Mouse (Mus musculus): Measurements from ENCODE around the gene Sh3d19.

The Sh3d19 gene

DNA sequence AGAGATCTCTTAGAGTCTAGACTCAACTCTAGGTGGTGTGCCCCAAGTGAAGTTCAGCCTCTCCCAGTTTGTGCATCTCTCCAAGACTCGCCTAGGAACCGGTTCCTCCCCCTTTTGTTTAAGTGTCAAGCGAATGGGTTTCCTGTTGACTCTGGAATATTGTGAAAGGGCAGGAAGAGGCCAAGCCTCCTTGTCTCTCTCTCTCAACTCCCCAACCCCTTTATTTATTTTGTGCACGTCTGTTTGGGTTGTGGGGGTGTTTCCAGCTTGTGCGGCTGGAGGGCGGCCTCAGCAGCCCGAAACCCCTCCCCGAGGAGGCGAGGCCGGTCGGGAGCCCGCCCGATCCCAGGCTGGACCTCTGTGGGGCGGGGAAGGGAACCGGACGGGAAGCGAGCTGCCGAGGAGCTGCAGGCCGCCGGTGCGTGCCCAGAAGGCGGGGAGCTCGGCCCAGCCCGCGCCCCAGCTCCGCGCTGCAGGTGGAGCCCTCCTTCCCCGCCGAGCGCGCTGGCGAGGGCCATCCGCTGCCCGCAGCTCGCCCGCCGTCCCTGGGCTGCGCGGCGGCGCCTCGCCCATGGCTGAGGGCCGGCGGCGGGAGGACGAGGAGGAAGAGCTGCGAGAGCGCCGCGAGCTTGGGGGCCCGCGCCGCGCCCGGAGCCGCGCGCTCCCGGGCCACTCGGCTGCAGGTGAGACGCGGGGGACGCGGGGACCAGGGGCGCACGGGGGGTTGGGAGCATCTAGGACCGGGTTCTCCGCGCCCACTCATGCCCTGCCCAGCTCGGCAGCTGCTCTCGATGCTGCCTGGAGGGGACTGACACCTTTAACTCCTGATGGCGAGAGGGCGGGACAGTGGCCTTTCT lies at the start of gene Sh3d19:
Gene Sh3d19, plus strand, starts transcription at position 368 of the 857 bp plus-strand sequence.
- DNase-seq (ENCODE audit: low read depth, low spot score), result no peak
- Histone ChIP-seq H3K27me3 (ENCODE audit: control insufficient read depth, insufficient read depth, low read length, poor library complexity, severe bottlenecking) (peaks cover 2% of the 10 kb centered on the region; the same call in 1 of the 2 replicates), H3K36me3 (ENCODE audit: control insufficient read depth, insufficient read depth, low read length, poor library complexity, severe bottlenecking) (no peaks in the 10 kb centered on the region)

DNA sequence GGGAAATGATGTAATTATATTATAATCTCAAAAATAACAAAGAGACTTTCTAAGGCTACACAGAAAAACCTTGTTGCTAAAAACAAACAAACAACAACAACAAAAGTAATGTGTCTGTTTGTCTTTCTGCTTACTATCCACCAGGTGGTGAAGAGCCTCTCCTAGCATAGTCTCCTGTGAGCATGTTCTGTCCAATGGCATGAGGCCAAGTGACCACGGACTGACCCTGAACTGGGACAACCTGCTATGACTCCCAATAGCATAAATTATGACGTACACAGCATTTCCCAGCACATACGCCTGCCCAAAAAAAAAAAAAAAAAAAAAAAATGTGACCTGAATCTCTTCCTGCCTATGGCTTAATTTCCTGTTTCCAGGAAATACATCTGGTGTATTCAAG lies 48.6 kb upstream of the Sh3d19 start:
- H3K36me3 ChIP-seq (ENCODE audit: control insufficient read depth, insufficient read depth, low read length, poor library complexity, severe bottlenecking), result no peaks in the 10 kb centered on the region
- no peak for DNase-seq (ENCODE audit: low read depth, low spot score)

DNA sequence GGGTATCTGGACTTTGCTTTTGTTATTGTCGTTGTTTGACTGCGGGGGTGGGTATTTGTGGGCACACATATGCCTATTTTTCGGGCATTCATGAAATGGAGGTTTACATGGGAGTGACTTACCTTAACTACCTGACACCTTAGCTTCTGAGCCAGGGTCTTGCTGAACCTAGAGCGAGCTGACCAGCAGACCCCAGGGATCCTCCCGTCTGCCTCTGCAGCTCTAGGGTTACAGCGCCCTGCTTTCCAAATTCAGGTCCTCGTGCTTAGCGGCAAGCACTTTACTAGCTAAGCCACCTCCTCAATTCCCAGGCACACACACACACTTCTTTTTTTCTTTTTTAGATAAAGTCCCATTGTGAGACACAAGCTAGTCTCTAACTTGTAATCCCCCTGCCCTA lies 47.6 kb upstream of the Sh3d19 start:
- Histone ChIP-seq H3K27me3 (ENCODE audit: control insufficient read depth, insufficient read depth, low read length, poor library complexity, severe bottlenecking) (no peaks in the 10 kb centered on the region), H3K36me3 (ENCODE audit: control insufficient read depth, insufficient read depth, low read length, poor library complexity, severe bottlenecking) (no peaks in the 10 kb centered on the region)
- DNase-seq (ENCODE audit: low read depth, low spot score), result no peak

More for the DNA sequence above, 48.6 kb upstream of the Sh3d19 start:
- no peaks in the 10 kb centered on the region for H3K27me3 ChIP-seq (ENCODE audit: control insufficient read depth, insufficient read depth, low read length, poor library complexity, severe bottlenecking)

DNA sequence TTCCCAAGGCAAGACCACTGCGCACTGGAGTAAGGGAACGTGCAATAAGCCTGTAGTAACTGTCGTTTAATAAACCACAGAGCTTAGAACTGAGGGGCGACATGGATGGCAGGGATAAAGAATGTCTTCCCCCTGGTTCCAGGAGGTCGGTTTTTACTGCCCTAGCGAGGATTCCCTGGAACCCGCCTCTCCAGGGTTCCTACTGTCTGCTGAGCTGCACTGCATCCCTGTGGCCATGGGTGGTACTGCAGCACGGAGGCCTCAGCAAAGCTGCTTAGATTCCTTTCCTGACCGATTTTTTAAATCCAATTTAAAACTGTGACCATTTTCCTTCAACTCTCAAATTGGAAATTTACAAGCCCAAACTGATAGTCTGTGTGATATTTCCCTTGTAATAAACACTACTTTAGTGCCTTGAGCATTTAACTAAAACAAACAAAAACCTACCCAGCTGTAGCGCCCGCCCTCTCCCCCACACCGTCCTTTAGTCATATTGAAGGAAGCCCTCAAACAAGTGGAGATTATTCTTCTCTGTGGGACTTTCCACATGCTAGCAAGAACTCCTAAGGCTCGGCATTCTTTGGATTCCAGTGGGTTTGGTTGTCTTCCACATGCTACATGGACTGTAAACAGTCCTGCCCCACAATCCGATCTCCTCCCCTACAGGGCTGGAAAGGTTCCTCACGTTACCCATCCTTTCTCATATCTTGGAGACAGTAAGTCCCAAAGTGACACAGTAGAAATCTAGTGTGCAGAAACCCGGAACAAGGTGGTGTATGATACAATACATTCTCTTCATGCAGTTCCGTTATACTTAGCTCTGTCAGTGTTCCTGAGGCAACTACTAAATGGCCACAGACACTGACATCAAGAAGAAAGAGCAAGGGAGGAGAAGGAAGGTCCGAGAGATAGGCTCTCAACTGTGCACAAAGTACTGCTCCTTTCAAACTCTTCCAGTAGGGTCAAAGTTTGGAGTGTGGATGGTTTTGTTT lies 46.7 kb upstream of the Sh3d19 start:
- no peaks in the 10 kb centered on the region for H3K36me3 ChIP-seq (ENCODE audit: control insufficient read depth, insufficient read depth, low read length, poor library complexity, severe bottlenecking)

DNA sequence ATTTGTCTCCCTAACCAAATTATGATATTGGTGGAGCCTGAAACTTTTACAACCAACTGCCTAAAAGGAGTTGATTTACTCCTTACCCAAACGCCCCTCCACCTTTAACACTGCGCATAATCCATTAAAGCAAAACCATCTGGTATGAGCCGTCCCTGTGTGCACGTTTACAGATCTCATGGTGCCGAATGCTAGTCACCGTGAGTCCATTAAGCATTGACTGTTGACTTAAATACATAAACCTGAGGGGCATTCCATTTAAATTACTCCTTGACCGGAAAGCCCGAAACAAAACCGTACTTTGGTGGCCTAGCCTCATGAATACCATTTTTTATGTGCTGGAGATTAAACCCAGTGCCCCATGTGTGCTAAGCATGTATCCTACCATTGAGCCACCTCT lies 43.6 kb upstream of the Sh3d19 start:
- no peaks in the 10 kb centered on the region for H3K27me3 ChIP-seq (ENCODE audit: control insufficient read depth, insufficient read depth, low read length, poor library complexity, severe bottlenecking)
- DNase-seq (ENCODE audit: low read depth, low spot score), result no peak
- no peaks in the 10 kb centered on the region for H3K36me3 ChIP-seq (ENCODE audit: control insufficient read depth, insufficient read depth, low read length, poor library complexity, severe bottlenecking)

More for the DNA sequence above, 46.7 kb upstream of the Sh3d19 start:
- H3K27me3 ChIP-seq (ENCODE audit: control insufficient read depth, insufficient read depth, low read length, poor library complexity, severe bottlenecking), result no peaks in the 10 kb centered on the region
- DNase-seq (ENCODE audit: low read depth, low spot score), result peak; percentile 57

DNA sequence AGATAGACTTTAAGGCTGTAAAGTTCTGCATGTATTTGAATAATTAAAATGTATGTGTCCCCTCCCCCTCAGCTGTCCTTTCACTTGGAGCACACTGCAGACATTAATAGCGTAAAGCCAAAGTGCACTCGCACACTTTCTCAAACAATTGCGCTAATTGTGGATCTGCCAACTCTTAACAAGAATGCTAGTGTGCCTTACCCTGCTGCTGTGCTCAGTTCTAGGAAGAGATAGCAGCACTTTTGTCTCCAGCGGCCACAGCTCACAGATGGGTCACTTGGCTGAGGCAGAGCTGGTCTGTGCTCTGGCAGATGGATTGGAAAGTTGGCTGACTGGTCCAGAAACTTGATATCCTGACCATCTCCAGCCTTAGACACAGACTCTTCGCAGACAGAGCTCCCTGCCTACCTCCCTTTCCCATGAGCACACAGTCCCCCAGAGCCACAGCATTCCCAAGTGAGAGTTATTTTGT lies 42.7 kb upstream of the Sh3d19 start:
- no peaks in the 10 kb centered on the region for H3K27me3 ChIP-seq (ENCODE audit: control insufficient read depth, insufficient read depth, low read length, poor library complexity, severe bottlenecking)
- DNase-seq (ENCODE audit: low read depth, low spot score), result no peak
- H3K36me3 ChIP-seq (ENCODE audit: control insufficient read depth, insufficient read depth, low read length, poor library complexity, severe bottlenecking), result no peaks in the 10 kb centered on the region

DNA sequence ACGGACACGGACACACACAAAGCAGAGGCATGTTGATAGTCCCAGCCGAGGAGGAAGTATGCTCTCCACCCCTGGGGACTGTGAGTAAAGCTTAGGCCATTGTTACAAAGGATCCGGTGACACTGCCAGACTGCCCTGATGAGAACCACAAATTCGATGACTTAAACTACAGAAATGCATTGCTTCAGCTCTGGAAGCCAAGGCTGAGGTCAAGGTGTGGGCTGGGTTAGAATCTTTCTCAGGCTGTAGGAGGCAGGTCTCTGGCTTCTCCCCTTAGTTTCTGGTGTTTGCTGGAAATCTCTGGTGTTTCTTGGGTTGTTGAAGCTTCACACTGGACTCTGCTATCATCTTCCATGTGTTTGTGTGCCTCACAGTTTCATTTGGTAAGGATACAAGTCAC lies 41.2 kb upstream of the Sh3d19 start:
- no peak for DNase-seq (ENCODE audit: low read depth, low spot score)
- H3K27me3 ChIP-seq (ENCODE audit: control insufficient read depth, insufficient read depth, low read length, poor library complexity, severe bottlenecking), result no peaks in the 10 kb centered on the region
- no peaks in the 10 kb centered on the region for H3K36me3 ChIP-seq (ENCODE audit: control insufficient read depth, insufficient read depth, low read length, poor library complexity, severe bottlenecking)

DNA sequence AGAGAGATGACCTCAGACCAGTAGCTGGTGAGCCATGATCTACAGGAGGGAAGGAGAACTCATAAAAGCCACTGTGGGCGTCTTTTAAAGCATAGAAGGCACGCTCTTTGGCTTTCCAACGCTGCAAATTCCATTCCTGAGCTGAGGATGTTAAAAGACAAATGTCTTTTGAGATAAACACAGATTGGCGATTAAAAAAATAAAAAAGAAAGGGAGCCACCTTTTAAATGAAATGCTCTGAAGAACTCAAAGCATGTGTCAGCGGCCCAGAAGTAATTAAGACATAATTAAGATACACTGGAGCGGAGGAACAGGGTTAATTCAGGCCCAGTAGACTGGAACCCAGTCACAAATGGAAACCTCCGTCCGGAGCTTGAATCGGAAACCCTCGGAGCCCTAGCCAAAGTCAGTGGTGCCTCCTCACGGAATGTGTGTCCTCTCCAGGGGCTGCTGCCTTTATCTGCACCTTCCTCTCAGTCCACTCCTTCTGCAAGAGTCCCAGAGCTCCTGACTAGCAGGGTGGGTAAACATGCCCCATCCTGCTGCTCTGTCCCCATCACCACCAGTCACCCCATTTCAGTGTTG lies 40.1 kb upstream of the Sh3d19 start:
- no peaks in the 10 kb centered on the region for H3K27me3 ChIP-seq (ENCODE audit: control insufficient read depth, insufficient read depth, low read length, poor library complexity, severe bottlenecking)
- H3K36me3 ChIP-seq (ENCODE audit: control insufficient read depth, insufficient read depth, low read length, poor library complexity, severe bottlenecking), result no peaks in the 10 kb centered on the region
- no peak for DNase-seq (ENCODE audit: low read depth, low spot score)

DNA sequence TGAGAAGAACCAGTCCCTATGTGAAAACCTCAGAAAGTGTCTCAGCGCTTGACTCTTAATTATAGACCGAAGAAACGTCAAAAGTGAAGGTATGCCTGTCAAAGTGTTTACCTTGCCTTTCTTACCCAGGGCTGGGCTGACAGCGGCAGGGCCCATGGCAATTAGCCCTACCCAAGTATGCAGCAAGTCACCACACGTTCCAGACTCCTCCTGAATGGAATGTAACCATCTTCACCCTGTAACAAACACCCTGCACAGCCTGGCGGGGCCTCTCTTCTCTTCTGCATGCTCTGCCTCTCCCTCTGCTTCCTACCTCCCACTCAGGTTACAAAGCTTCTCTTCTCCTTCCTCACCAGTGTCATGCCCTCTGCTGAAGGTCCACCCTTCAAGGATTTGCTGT lies 39.0 kb upstream of the Sh3d19 start:
- no peak for DNase-seq (ENCODE audit: low read depth, low spot score)
- Histone ChIP-seq H3K36me3 (ENCODE audit: control insufficient read depth, insufficient read depth, low read length, poor library complexity, severe bottlenecking) (no peaks in the 10 kb centered on the region), H3K27me3 (ENCODE audit: control insufficient read depth, insufficient read depth, low read length, poor library complexity, severe bottlenecking) (no peaks in the 10 kb centered on the region)

DNA sequence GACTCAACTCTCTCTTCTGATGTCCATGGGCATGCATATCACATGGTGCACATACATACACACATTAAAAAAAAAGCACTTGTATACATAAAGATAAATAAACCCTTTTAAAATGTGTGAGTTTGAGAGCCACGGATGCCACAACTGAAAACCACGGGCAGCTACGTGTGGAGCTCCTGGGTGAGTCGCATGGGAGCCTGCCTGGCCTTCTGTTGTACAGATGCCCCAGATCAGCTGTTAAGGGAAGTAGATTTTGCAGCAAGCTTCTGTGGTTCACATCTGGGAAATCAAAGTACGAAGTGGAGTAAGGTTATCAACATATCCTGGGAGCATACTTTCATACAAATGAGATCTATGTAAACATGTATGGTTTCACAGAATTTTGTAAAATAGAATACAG lies 37.3 kb upstream of the Sh3d19 start:
- no peak for DNase-seq (ENCODE audit: low read depth, low spot score)
- Histone ChIP-seq H3K27me3 (ENCODE audit: control insufficient read depth, insufficient read depth, low read length, poor library complexity, severe bottlenecking) (no peaks in the 10 kb centered on the region), H3K36me3 (ENCODE audit: control insufficient read depth, insufficient read depth, low read length, poor library complexity, severe bottlenecking) (no peaks in the 10 kb centered on the region)

DNA sequence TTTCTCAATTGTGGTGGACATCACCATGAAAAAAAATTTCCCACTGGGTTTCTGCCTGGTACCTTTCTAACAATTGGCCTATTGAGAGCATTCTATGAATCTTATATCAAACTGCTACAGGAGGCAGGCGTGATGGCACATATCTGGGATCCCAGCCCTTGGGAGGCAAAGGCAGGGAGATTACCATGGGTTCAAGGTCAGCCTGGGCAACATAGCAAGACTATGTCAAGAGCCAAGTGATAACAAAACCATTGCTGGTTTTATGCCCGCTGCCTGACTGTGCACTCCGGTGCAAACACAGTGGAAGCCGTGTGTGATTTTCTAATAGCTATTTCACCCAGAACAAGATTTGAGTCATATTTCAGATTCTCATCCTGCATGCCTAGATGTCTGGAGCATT lies 20.0 kb upstream of the Sh3d19 start:
- DNase-seq (ENCODE audit: low read depth, low spot score), result no peak
- Histone ChIP-seq H3K27me3 (ENCODE audit: control insufficient read depth, insufficient read depth, low read length, poor library complexity, severe bottlenecking) (no peaks in the 10 kb centered on the region), H3K36me3 (ENCODE audit: control insufficient read depth, insufficient read depth, low read length, poor library complexity, severe bottlenecking) (no peaks in the 10 kb centered on the region)

DNA sequence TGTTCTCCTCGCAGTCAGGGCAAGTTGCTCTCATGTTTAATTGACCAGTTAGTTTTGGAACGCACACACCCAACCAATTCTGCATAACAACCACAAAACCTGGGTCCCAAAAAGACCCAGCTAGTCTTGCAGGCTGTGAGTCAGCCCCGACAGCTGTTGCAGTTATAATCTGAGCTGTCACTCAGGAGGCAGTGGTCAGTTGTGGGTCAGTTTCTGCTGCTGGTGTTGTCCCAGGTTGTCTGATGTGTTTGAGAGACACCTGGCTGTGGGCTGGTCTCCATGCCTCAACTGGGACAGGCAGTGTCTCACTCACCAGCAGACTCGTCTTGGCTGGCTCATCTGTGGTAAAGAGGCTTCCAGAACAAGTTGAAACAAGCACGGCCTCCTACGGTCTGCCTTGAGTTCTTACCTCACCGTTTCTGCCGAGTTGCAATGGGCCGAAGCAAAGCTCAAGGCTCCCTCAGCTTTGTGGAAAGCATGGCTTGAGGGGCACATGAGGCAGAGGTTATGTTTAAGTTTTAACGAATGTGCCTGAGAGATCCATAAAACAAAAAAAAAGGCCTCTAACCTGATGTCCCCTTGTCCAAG lies 18.1 kb upstream of the Sh3d19 start:
- DNase-seq (ENCODE audit: low read depth, low spot score), result no peak
- Histone ChIP-seq H3K27me3 (ENCODE audit: control insufficient read depth, insufficient read depth, low read length, poor library complexity, severe bottlenecking) (no peaks in the 10 kb centered on the region), H3K36me3 (ENCODE audit: control insufficient read depth, insufficient read depth, low read length, poor library complexity, severe bottlenecking) (no peaks in the 10 kb centered on the region)

DNA sequence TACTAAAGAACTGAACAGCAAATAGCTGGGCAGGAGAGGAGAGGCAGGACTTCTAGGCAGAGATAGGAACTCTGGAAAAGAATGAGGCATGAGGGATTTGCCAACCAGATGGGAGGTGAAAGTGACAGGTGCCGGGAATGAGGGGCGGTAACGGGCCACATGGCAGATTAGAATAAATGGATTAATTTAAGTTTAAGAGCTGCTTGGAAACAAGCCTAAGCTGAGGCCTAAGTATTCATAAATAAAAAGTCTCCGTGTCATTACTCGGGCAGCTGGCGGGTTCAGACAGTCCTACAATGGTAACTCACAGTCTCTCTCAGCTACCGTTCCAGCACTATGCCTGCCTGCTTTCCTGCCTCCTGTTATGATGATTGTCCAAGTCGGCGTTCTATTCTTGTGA lies 15.6 kb upstream of the Sh3d19 start:
- Histone ChIP-seq H3K36me3 (ENCODE audit: control insufficient read depth, insufficient read depth, low read length, poor library complexity, severe bottlenecking) (no peaks in the 10 kb centered on the region), H3K27me3 (ENCODE audit: control insufficient read depth, insufficient read depth, low read length, poor library complexity, severe bottlenecking) (no peaks in the 10 kb centered on the region)
- DNase-seq (ENCODE audit: low read depth, low spot score), result no peak

DNA sequence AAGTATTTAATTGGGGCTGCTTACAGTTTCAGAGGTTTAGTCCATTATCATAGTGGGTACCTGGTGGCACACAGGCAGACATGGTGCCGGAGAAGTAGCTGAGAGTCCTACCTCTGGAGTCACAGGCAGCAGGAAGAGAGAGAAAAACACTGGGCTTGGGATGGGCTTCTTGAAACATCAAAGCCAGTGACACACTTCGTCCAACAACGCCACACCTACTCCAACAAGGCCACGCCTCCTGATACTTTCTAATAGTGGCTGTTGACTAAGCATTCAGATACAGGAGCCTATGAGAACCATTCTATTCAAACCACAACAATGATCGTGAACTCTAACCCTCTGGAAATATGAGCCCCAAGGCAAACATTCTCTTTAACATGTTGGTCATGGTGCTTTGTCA lies 15.2 kb upstream of the Sh3d19 start:
- no peak for DNase-seq (ENCODE audit: low read depth, low spot score)
- Histone ChIP-seq H3K27me3 (ENCODE audit: control insufficient read depth, insufficient read depth, low read length, poor library complexity, severe bottlenecking) (no peaks in the 10 kb centered on the region), H3K36me3 (ENCODE audit: control insufficient read depth, insufficient read depth, low read length, poor library complexity, severe bottlenecking) (no peaks in the 10 kb centered on the region)

All from splenic B cell, adult 2 months (primary cell).